In the genomic region with DNA sequence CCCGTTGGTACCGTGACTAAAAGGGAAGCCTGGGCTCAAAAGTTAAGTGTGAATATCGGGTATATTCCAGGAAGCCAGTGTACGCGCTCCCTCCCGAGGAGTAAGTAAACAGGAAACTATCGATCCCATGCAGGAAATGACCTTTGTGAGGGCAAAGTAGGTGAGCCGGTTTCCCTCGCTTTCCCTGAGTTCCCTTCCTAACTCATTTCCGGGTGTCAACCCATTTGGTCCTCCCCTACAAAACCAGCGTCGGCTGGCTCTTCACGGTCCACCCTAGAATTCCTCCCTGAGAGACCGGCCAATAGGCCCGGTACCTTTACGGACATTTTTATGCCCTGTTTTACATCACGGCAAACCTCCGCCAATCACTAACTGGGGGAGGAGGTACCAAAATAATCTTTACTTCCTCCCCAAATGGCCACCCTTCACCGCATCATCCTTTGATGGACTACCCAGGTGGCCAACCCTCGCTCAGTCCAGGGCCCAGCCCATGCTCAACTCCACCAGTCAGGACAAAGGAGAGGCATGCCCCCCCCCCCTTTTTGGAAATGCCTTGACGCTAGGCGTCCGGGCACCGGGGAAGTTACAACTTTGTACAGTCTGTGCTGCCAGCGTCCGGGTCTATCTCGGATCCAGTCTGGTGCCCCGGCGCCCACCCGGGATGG, we compare ENCODE assay signal across 8 mouse cellular contexts. TPM values are rescaled to one million over a fixed set of nuclear protein-coding genes. Genes with fewer than 3 reads are reported as not detected.
DNase-seq lines count a peak whose midpoint lies in the region; ATAC-seq and TF ChIP-seq lines count a peak whose summit lies in the region.

No protein-coding gene starts in this region.

- H3K27ac ChIP-seq in ES-Bruce4 (ENCODE audit: insufficient read depth, low read length): peak overlapping the region; percentile 98
- H3K27ac ChIP-seq in forebrain, embryonic 13.5 days: peak overlapping the region; percentile 98
- H3K27ac ChIP-seq in neural tube, embryonic 15.5 days (replicated peaks): peak overlapping the region; percentile 98

- DNase-seq in heart, postnatal 14 days: peak; percentile 95 to 97
- peak; percentile 98 for DNase-seq in layer of hippocampus, adult 11-12 months (ENCODE audit: low spot score)
- DNase-seq in lung, adult 18-20 months: peak; percentile 99
- DNase-seq in testis, postnatal 14 days (ENCODE audit: low spot score): peak; percentile 98

- H3K4me3 ChIP-seq in ES-Bruce4 (ENCODE audit: low read depth, low read length): peak overlapping the region; percentile 100
- peak overlapping the region; percentile 65 for H3K4me3 ChIP-seq in forebrain, embryonic 13.5 days
- peak overlapping the region; percentile 77 for H3K4me3 ChIP-seq in neural tube, embryonic 15.5 days (replicated peaks)

- peak overlapping the region; percentile 91 for H3K9ac ChIP-seq in ES-Bruce4 (ENCODE audit: low read depth, poor library complexity, severe bottlenecking)
- peak overlapping the region; percentile 74 for H3K9ac ChIP-seq in forebrain, embryonic 13.5 days
- peak overlapping the region; percentile 68 for H3K9ac ChIP-seq in neural tube, embryonic 15.5 days (replicated peaks)

- no peaks in the 10 kb centered on the region for H3K36me3 ChIP-seq in ES-Bruce4 (ENCODE audit: control insufficient read depth, insufficient read depth, low read length, poor library complexity, severe bottlenecking)
- no peaks in the 10 kb centered on the region for H3K36me3 ChIP-seq in forebrain, embryonic 13.5 days (ENCODE audit: poor library complexity, severe bottlenecking)
- no peaks in the 10 kb centered on the region for H3K36me3 ChIP-seq in neural tube, embryonic 15.5 days

- no peaks in the 10 kb centered on the region for H3K9me3 ChIP-seq in ES-Bruce4 (replicated peaks; ENCODE audit: control insufficient read depth, insufficient read depth, low read length, poor library complexity, severe bottlenecking)
- H3K9me3 ChIP-seq in forebrain, embryonic 13.5 days (replicated peaks): no peaks in the 10 kb centered on the region
- no peaks in the 10 kb centered on the region for H3K9me3 ChIP-seq in neural tube, embryonic 15.5 days (replicated peaks)

- H3K4me2 ChIP-seq in forebrain, embryonic 13.5 days: peak overlapping the region; percentile 70
- H3K4me2 ChIP-seq in neural tube, embryonic 15.5 days: peak overlapping the region; percentile 74

- peak; percentile 31 for TF ChIP-seq POLR2A in ES-Bruce4 (IDR thresholded peaks at IDR 0.05; ENCODE audit: insufficient read depth, low read length)

- no peaks in the 10 kb centered on the region for H3K4me1 ChIP-seq in ES-Bruce4 (ENCODE audit: control insufficient read depth, insufficient read depth, low read length)
- H3K4me1 ChIP-seq in forebrain, embryonic 13.5 days: peaks cover 12% of the 10 kb centered on the region
- H3K4me1 ChIP-seq in neural tube, embryonic 15.5 days: peaks cover 12% of the 10 kb centered on the region

- TF ChIP-seq EP300 in ES-Bruce4 (IDR thresholded peaks at IDR 0.05; ENCODE audit: insufficient read depth, low read depth, low read length): 0 out of 2 replicates have a peak, but pooled peaks have one; percentile 42

- H3K27me3 ChIP-seq in ES-Bruce4 (ENCODE audit: control insufficient read depth, insufficient read depth, low read length, poor library complexity, severe bottlenecking): no peaks in the 10 kb centered on the region
- no peaks in the 10 kb centered on the region for H3K27me3 ChIP-seq in forebrain, embryonic 13.5 days
- H3K27me3 ChIP-seq in neural tube, embryonic 15.5 days (replicated peaks): peaks cover 5% of the 10 kb centered on the region; the same call in 1 of the 2 replicates

- under 1% methylated on average over 30 of the region's 30 CpGs for WGBS in forebrain, embryonic 13.5 days
- WGBS in neural tube, embryonic 15.5 days: under 1% methylated on average over 30 of the region's 30 CpGs

- intact Hi-C loops in heart, postnatal 14 days (cut with DNase I): loop anchor here (2.0 kb wide), 1 partner anchor 64 kb away; the partner anchor contains the start of gene Necap1

- TF ChIP-seq CTCF in ES-Bruce4 (IDR thresholded peaks at IDR 0.05; ENCODE audit: low read depth, low read length): no peak

- peak; percentile 94 for ATAC-seq in cerebellum, adult (ENCODE audit: insufficient number of reproducible peaks, low FRiP score, low TSS enrichment)
- ATAC-seq in forebrain, embryonic 13.5 days: peak; percentile 99
- peak; percentile 98 for ATAC-seq in neural tube, embryonic 15.5 days (ENCODE audit: low FRiP score)

RNA-seq across cellular contexts. Expression of gene Foxj2, which starts 9.0 kb away (rescaled TPM):
- polyA plus RNA-seq in ES-Bruce4 (2011; ENCODE audit: insufficient read depth, insufficient read length, low read depth, missing spikeins): 10.9 and 11.6 TPM in 2 replicates
- 4.4 and 4.5 TPM in 2 replicates for polyA plus RNA-seq in forebrain, embryonic 13.5 days (2015; fragmentation: Nextera tagmentation; extraction: Ambion mirVana)
- 10 to 100 TPM; 30.9 to 31.9 TPM for total RNA-seq in heart, postnatal 14 days (2021)
- polyA plus RNA-seq in neural tube, embryonic 15.5 days (2015; fragmentation: Nextera tagmentation; extraction: Ambion mirVana): 7.1 and 7.4 TPM in 2 replicates

RNA-seq across cellular contexts. Expression of gene Slc2a3, which starts 9.3 kb away (rescaled TPM):
- polyA plus RNA-seq in ES-Bruce4 (2011; ENCODE audit: insufficient read depth, insufficient read length, low read depth, missing spikeins): 1,494 and 1,686 TPM in 2 replicates
- 9.3 and 12.5 TPM in 2 replicates for polyA plus RNA-seq in forebrain, embryonic 13.5 days (2015; fragmentation: Nextera tagmentation; extraction: Ambion mirVana)
- 1 to 10 TPM; 2.3 to 2.4 TPM for total RNA-seq in heart, postnatal 14 days (2021)
- 47.9 and 50.6 TPM in 2 replicates for polyA plus RNA-seq in neural tube, embryonic 15.5 days (2015; fragmentation: Nextera tagmentation; extraction: Ambion mirVana)

RNA-seq across cellular contexts. Expression of gene C3ar1, which starts 45.2 kb away (rescaled TPM):
- polyA plus RNA-seq in ES-Bruce4 (2011; ENCODE audit: insufficient read depth, insufficient read length, low read depth, missing spikeins): 0.15 TPM in 1 of 2 replicates, not detected in the other
- 0.58 and 0.89 TPM in 2 replicates for polyA plus RNA-seq in forebrain, embryonic 13.5 days (2015; fragmentation: Nextera tagmentation; extraction: Ambion mirVana)
- total RNA-seq in heart, postnatal 14 days (2021): 1 to 10 TPM; 2.5 to 3.6 TPM
- 2.1 and 2.2 TPM in 2 replicates for polyA plus RNA-seq in neural tube, embryonic 15.5 days (2015; fragmentation: Nextera tagmentation; extraction: Ambion mirVana)

Comparison
In these comparisons a context has a peak if more than half of its experiments do, and no peak if none do; other contexts are left out.
1. Peak in every context shown above with its lines: DNase-seq, ATAC-seq, H3K4me3 ChIP-seq and H3K27ac ChIP-seq.
2. RNA of gene Slc2a3, which starts 9.3 kb away (polyA plus RNA-seq): 1,494 to 1,686 TPM in ES-Bruce4; 47.9 to 50.6 TPM in neural tube, embryonic 15.5 days and 9.3 to 12.5 TPM in forebrain, embryonic 13.5 days; every median in the first group is over 10 times any median in the second.